Mouse (Mus musculus) myocyte (in vitro differentiated cells): ENCODE measurements around the gene Tbx4.

Experiments used
- CEBPB ChIP-seq: IDR thresholded peaks from 2 replicates; pipeline ENCODE4 v1.6.1; 2011; ENCODE audit warnings: mild to moderate bottlenecking, moderate library complexity; ENCODE audit not compliant: poor library complexity, insufficient read depth, severe bottlenecking
- E2F4 ChIP-seq: IDR thresholded peaks from one replicate; pipeline ENCODE4 v1.6.1; 2011; ENCODE audit warnings: mild to moderate bottlenecking, control low read depth, moderate library complexity; ENCODE audit not compliant: insufficient read depth
- MAX ChIP-seq: IDR thresholded peaks from one replicate; pipeline ENCODE4 v1.6.1; 2011; ENCODE audit warnings: low read depth, mild to moderate bottlenecking, control low read depth
- POLR2A ChIP-seq: IDR thresholded peaks from one replicate; pipeline ENCODE4 v1.6.1; 2011; ENCODE audit warnings: low read depth, mild to moderate bottlenecking, control low read depth, moderate library complexity; ENCODE audit not compliant: insufficient read length
- POLR2AphosphoS2 ChIP-seq: IDR thresholded peaks from one replicate; pipeline ENCODE4 v1.6.1; 2011; ENCODE audit warnings: low read depth, control low read depth; ENCODE audit not compliant: insufficient read length
- TCF12 ChIP-seq: IDR thresholded peaks from one replicate; pipeline ENCODE4 v1.6.1; 2011; ENCODE audit warnings: mild to moderate bottlenecking, control low read depth; ENCODE audit not compliant: poor library complexity, insufficient read depth, severe bottlenecking
- TCF3 ChIP-seq: IDR thresholded peaks from one replicate; pipeline ENCODE4 v1.6.1; 2011; ENCODE audit warnings: low read depth, control low read depth; ENCODE audit not compliant: insufficient read length
- USF1 ChIP-seq: IDR thresholded peaks from one replicate; pipeline ENCODE4 v1.6.1; 2011; ENCODE audit warnings: low read depth, mild to moderate bottlenecking, control low read depth, moderate library complexity

- TF ChIP-seq MAX = no peak
- TF ChIP-seq POLR2A = no peak
- no peak for TF ChIP-seq CEBPB
- TF ChIP-seq POLR2AphosphoS2 = no peak
- no peak for TF ChIP-seq E2F4
- TF ChIP-seq TCF12 = no peak
- TF ChIP-seq TCF3 = no peak
- no peak for TF ChIP-seq USF1
Observed at GRCm38 (mm10) chr11:85893400-85894135, 7.3 kb downstream of the Tbx4 start.
